Mouse (Mus musculus) hindbrain, embryonic 10.5 days (tissue): ENCODE measurements around the gene Spaca1. TPM values are rescaled to one million over a fixed set of nuclear protein-coding genes. Genes with fewer than 3 reads are reported as not detected.
"Not testable (repeated sequence)": the region's sequence is repeated elsewhere in the genome, so short reads cannot be mapped to it uniquely, and the experiment has no call there.

Experiments used
- DNase-seq: peaks from one replicate; pipeline ENCODE4 v3.0.0-alpha.2; 2017; ENCODE audit warnings: low spot score
- H3K27ac ChIP-seq: fragments of 300-500 bp; sonication (generic); 2 replicates; pipeline ENCODE4 v1.5.1; 2016; ENCODE audit warnings: mild to moderate bottlenecking, moderate library complexity
- H3K27me3 ChIP-seq: fragments of 300-500 bp; sonication (generic); 2 replicates; pipeline ENCODE4 v1.6.1; 2016; ENCODE audit warnings: mild to moderate bottlenecking; ENCODE audit not compliant: poor library complexity, insufficient read depth, severe bottlenecking
- H3K36me3 ChIP-seq: fragments of 300-500 bp; sonication (generic); 2 replicates; pipeline ENCODE4 v1.6.1; 2016; ENCODE audit warnings: mild to moderate bottlenecking, moderate library complexity
- H3K4me1 ChIP-seq: fragments of 300-500 bp; sonication (generic); replicated peaks from 2 replicates; pipeline ENCODE4 v1.6.1; 2016; ENCODE audit warnings: mild to moderate bottlenecking
- H3K4me3 ChIP-seq: fragments of 300-500 bp; sonication (generic); 2 replicates; pipeline ENCODE4 v1.5.1; 2016; ENCODE audit warnings: mild to moderate bottlenecking, moderate library complexity
- H3K9me3 ChIP-seq: fragments of 300-500 bp; sonication (generic); 2 replicates; pipeline ENCODE4 v1.6.1; 2016; ENCODE audit warnings: mild to moderate bottlenecking, moderate library complexity
- WGBS: fragments of 180-500 bp; shearing (Covaris S2); methylation state at CpG from one replicate; pipeline ENCODE4 v1.1.7; 2016; 5-methylcytosine and 5-hydroxymethylcytosine counted together
- polyA plus RNA-seq: library from polyadenylated mRNA; unstranded; fragments of >200 nt; fragmentation: Nextera tagmentation; extraction: Ambion mirVana; gene quantifications from 2 replicates; pipeline ENCODE4 v1.2.1, GENCODE M21; 2016

Spaca1 gene
- 1.5 and 2.7 TPM in 2 replicates for polyA plus RNA-seq

DNA sequence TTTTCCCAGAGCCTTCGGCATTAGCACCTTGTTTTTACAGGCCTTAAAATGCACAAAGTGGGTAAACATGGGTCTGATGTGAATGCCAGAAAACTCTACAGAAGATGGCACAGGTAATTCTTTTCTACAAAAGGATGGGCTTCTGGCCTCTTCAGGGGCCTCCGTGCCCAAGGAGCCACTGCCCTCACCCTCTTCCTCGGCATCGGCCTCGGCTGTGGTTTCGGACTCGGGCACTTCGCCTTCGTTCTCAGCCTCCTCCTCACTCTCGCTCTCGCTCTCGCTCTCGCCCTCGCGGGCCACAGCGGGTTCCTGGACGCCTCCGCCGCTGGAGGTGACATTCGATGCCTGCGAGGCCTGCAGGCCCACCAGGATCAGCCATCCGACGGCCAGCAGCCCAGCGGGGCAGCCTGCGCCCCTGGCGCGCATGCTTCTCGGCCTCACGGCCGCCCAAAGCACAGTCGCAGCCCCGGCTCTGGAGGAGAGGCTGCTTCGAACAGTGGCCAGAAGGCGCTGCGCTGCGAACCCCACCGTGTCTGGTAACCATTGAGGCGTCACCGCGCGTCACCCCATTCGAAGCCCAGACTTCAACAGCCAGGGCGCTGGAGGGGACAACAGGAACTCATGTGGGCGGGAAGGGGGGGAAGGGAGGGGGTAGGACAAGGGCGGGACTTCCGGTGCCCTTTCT, at the start of gene Spaca1:
Gene Spaca1, minus strand, starts transcription at position 621 of the 685 bp plus-strand sequence.
- 42% methylated on average over 46 of the region's 46 CpGs for WGBS

DNA sequence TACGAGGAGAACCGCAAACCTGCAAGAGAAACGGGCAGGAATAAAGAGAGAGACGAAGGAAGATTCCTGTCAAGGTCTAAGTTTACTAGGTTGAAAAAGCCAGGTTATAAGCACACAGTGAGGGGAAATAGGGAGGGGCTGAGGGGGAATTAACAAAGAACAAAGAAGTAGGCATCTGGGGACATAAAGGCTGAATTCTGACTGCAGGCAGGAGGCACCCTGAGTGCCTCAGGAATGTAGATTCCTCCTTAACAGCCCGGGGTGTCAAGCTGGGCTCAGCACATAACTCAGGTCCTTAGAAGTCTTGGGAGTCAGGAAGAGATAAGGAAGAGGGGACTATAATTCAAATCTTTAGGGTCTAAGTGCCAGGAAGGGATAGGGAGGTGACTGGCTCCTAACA, 37.3 kb upstream of the Spaca1 start:
- not testable (repeated sequence) for H3K4me3 ChIP-seq, H3K4me1 ChIP-seq, H3K27me3 ChIP-seq, H3K27ac ChIP-seq, H3K36me3 ChIP-seq, DNase-seq
- peaks cover 12% of the 10 kb centered on the region; the same call in 1 of the 2 replicates for H3K9me3 ChIP-seq
- WGBS: 84% methylated on average over 5 of the region's 5 CpGs

More for the DNA sequence above, at the start of gene Spaca1:
- Histone ChIP-seq H3K36me3 (no peaks in the 10 kb centered on the region), H3K9me3 (no peaks in the 10 kb centered on the region), H3K27me3 (peaks cover 3% of the 10 kb centered on the region; the same call in 1 of the 2 replicates), H3K4me1 (peaks cover 6% of the 10 kb centered on the region; the same call in 1 of the 2 replicates), H3K27ac (peak within 1 kb of the TSS; percentile 77), H3K4me3 (peak within 1 kb of the TSS; percentile 46)
- peak; percentile 47 for DNase-seq

DNA sequence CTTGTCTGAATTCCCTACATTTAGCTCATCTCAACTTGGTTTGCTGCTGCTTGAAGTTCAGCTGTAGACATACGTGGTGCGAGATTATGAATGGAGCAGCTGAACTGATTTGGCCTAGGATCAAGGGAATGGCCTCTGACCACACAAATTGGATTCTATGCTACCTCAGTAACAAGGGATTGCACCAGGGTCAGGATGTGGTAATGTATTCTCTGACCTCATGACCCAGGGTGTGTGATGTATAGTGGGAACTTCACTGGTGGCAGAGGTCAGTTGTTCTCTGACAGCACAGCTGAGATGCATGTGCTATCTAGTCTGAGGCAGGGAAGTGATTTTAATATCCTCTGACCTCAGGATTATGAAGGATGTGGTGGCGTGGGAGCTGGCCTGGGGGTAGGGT, 31.1 kb upstream of the Spaca1 start:
- DNase-seq: peak; percentile 4
- H3K9me3 ChIP-seq: no peaks in the 10 kb centered on the region
- H3K4me3 ChIP-seq: no peak overlapping the region
- no peak overlapping the region for H3K27ac ChIP-seq
- no peaks in the 10 kb centered on the region for H3K27me3 ChIP-seq
- H3K4me1 ChIP-seq: no peaks in the 10 kb centered on the region
- H3K36me3 ChIP-seq: no peaks in the 10 kb centered on the region
- WGBS: 56% methylated on average over 3 of the region's 3 CpGs

DNA sequence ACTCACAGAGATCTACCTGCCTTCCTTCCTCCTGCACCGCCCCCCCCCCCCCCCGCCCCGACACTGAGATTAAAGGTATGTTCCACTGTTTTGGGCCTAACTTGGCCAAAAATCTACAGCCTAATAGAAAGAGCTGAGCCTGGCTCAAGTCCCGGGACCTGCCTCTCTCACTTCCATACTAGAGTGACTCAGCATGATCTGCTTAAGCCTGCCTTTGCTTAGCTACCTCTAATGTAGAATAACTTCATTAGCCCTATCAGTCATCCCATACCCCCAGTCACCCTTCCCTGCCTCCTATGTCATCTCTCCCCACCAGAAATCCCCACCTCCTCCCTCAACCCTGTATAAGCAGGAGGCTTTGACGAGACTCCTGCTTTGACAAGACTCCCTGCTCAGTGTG, 19.0 kb upstream of the Spaca1 start:
- Histone ChIP-seq H3K4me1 (no peaks in the 10 kb centered on the region), H3K9me3 (no peaks in the 10 kb centered on the region), H3K27me3 (no peaks in the 10 kb centered on the region), H3K27ac (no peak overlapping the region), H3K4me3 (no peak overlapping the region), H3K36me3 (no peaks in the 10 kb centered on the region)
- 64% methylated on average over 4 of the region's 5 CpGs for WGBS
- DNase-seq: no peak

DNA sequence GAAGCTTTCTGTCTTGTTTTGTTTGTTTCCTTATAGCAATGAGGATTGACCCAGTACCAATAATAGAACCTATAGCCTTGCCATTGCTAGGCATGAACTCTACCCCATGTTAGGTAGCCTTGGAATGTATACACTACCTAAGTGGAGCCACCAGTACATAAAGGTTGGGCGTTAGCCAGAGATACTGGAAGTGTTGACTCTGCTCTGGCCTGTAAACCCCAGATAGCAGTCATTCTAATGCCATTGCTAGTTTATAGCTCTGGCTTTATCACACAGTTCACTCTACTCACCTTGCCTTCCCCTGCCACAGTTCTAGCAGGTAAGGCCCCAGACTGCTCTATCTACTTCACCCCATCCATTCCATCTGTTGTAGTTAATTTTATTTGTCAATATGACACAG, 8.3 kb upstream of the Spaca1 start:
- DNase-seq: no peak
- Histone ChIP-seq H3K27me3 (no peaks in the 10 kb centered on the region), H3K9me3 (peaks cover 10% of the 10 kb centered on the region; the same call in 1 of the 2 replicates), H3K27ac (no peak overlapping the region), H3K4me3 (no peak overlapping the region), H3K36me3 (no peaks in the 10 kb centered on the region), H3K4me1 (no peaks in the 10 kb centered on the region)
- 76% methylated on average over 1 of the region's 1 CpGs for WGBS

DNA sequence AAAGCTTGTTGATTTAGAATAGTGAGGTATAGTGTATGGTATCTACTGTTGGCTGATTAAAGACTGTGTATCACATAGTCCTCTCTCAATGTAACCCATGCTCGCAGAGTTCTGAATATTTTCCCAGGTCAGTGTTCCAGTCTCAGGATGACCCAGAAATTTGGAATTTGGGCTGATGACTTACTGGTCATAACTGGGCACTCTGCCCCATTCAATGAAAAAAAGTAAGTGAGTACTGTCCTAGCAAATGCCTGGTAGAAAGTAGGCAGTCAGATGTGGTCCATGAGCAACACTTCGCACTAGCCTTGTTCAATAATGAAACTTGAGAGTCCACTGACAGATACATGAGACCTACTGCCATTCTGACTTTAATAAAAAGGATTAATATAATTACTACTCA, 23.2 kb downstream of the Spaca1 start:
- Histone ChIP-seq H3K27me3 (no peaks in the 10 kb centered on the region), H3K36me3 (no peaks in the 10 kb centered on the region), H3K27ac (no peak overlapping the region), H3K9me3 (peaks cover 6% of the 10 kb centered on the region; the same call in 1 of the 2 replicates), H3K4me1 (no peaks in the 10 kb centered on the region), H3K4me3 (no peak overlapping the region)
- DNase-seq: no peak
- WGBS: 97% methylated on average over 2 of the region's 2 CpGs

DNA sequence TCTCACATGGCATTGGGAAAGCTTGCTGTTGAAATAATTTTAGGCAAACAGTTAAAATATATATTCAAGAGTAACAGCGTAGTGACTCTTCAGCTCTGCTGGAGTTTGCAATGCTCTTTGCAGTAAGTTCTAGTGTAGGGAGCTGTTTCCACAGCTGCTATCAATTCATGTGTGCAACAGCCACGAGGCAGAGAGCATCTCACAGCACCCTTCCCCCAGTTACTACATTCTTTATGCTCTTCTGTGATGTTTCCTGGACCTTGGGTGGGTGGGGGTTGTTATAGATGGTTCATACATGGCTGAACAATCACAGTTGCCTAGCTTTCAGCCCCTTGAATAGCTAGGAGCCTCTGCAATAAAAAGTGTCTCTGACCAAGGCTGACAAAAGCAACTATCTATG, 28.5 kb downstream of the Spaca1 start:
- Histone ChIP-seq H3K27ac (no peak overlapping the region), H3K4me1 (peaks cover 5% of the 10 kb centered on the region; the same call in 1 of the 2 replicates), H3K36me3 (no peaks in the 10 kb centered on the region), H3K9me3 (no peaks in the 10 kb centered on the region), H3K4me3 (no peak overlapping the region), H3K27me3 (no peaks in the 10 kb centered on the region)
- DNase-seq: peak; percentile 12
- 40% methylated on average over 2 of the region's 2 CpGs for WGBS

DNA sequence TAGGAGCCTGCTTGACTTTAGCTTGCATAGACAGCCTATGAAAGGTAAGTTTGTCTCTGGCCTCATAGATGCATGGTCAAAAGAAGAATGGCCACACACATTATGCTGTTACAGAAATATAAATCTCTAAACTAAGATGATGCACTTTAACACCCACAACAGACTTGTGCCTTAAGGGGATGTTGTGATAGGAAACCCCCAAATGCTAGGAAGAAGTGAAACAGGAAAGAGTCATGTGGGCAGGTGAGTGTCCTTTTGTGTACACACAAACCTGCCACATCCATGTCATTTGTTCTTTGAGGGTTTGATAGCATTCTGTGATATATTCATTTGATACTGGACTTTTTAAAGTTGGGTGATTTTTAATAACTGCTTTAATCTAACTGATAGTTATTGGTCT, 53.6 kb downstream of the Spaca1 start:
- no peak for DNase-seq
- Histone ChIP-seq H3K4me3 (no peak overlapping the region), H3K27me3 (no peaks in the 10 kb centered on the region), H3K27ac (no peak overlapping the region), H3K4me1 (0 out of 2 replicates have a peak, but pooled peaks cover 4% of the 10 kb centered on the region), H3K36me3 (no peaks in the 10 kb centered on the region), H3K9me3 (no peaks in the 10 kb centered on the region)

DNA sequence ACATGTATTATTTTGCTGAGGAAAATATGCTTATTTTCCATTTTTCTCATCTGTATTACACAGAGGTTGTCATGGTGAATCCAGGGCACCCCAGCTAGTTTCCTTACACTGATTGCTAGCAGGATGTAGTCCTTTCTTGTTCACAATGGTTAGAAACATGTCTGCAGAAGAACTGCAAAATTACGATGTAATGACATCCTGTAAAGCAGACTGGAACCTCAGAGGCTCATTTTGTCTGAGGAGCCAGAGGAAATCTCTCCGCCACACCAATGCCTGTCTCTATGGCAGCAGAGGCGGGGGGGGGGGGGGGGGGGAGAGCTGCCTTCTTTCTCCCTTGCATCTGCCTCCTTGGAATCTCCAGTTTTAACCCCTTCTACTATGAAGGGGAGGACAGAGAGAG, 57.3 kb downstream of the Spaca1 start:
- Histone ChIP-seq H3K4me1 (0 out of 2 replicates have a peak, but pooled peaks cover 4% of the 10 kb centered on the region), H3K9me3 (no peaks in the 10 kb centered on the region), H3K4me3 (no peak overlapping the region), H3K27ac (no peak overlapping the region), H3K36me3 (no peaks in the 10 kb centered on the region), H3K27me3 (no peaks in the 10 kb centered on the region)
- 57% methylated on average over 3 of the region's 3 CpGs for WGBS
- no peak for DNase-seq

DNA sequence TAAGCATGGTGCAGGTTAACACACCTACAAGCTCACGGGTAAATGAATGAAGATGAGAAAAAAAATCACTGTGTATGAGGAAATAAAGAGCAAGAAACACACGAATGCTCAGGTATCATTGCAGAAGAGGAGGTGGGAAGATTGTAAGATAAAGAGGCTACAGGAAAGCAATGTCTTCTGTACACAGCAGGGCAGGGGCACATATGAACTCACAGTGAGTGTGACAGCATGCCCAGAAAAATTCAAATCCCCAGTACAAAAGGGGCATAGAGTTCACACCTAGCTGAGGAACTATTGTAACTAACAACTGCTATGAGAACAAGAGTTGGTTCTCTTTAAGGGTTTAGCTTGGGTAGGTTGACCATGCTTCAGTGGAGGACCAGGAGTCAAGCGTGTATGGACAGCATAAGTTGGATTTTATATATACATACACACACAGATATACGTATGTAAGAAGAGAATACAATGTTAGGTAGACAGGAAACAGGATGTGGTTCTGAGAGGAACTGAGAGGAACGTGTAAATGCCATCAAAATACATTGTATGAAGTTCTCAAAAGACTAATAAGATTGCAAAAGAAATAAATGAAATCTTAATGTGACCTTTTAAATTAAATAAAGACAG, 61.4 kb downstream of the Spaca1 start:
- H3K9me3 ChIP-seq: no peaks in the 10 kb centered on the region
- WGBS: 89% methylated on average over 5 of the region's 5 CpGs
- H3K36me3 ChIP-seq: no peaks in the 10 kb centered on the region
- no peak overlapping the region for H3K27ac ChIP-seq
- no peak overlapping the region for H3K4me3 ChIP-seq
- 0 out of 2 replicates have a peak, but pooled peaks cover 4% of the 10 kb centered on the region for H3K4me1 ChIP-seq
- no peak for DNase-seq
- no peaks in the 10 kb centered on the region for H3K27me3 ChIP-seq

Other genes starting within 250 kb of the Spaca1 start
- gene Cnr1, start 125.6 kb downstream of the Spaca1 start, polyA plus RNA-seq: 6.0 and 12.0 TPM in 2 replicates